Mouse (Mus musculus): Measurements from ENCODE around the gene Tex9. TPM values are rescaled to one million over a fixed set of nuclear protein-coding genes. Genes with fewer than 3 reads are reported as not detected.

Tex9 gene
- polyA plus RNA-seq, 1 experiment: 14.1 TPM

- Histone ChIP-seq H3K4me1 (ENCODE audit: control insufficient read depth, insufficient read depth, low read length) (no peaks in the 10 kb centered on the region), H3K4me3 (ENCODE audit: insufficient read depth, low read length) (no peak overlapping the region), H3K27ac (ENCODE audit: insufficient read depth, low read length) (no peak overlapping the region)
- TF ChIP-seq CTCF (IDR thresholded peaks at IDR 0.05; ENCODE audit: extremely low read depth, insufficient read depth, low read length) (peak; percentile 100), POLR2A (IDR thresholded peaks at IDR 0.05; ENCODE audit: extremely low read depth, insufficient read depth, low read length) (no peak)
Observed at GRCm38 (mm10) chr9:72530237-72530636, 38.2 kb upstream of the Tex9 start.

GRCm38 (mm10) chr9:72526091-72526490, 34.1 kb upstream of the Tex9 start:
- no peak overlapping the region for H3K4me3 ChIP-seq (ENCODE audit: insufficient read depth, low read length)
- H3K27ac ChIP-seq (ENCODE audit: insufficient read depth, low read length): no peak overlapping the region
- H3K4me1 ChIP-seq (ENCODE audit: control insufficient read depth, insufficient read depth, low read length): no peaks in the 10 kb centered on the region
- TF ChIP-seq CTCF (IDR thresholded peaks at IDR 0.05; ENCODE audit: extremely low read depth, insufficient read depth, low read length): no peak
- TF ChIP-seq POLR2A (IDR thresholded peaks at IDR 0.05; ENCODE audit: extremely low read depth, insufficient read depth, low read length): no peak

DNA sequence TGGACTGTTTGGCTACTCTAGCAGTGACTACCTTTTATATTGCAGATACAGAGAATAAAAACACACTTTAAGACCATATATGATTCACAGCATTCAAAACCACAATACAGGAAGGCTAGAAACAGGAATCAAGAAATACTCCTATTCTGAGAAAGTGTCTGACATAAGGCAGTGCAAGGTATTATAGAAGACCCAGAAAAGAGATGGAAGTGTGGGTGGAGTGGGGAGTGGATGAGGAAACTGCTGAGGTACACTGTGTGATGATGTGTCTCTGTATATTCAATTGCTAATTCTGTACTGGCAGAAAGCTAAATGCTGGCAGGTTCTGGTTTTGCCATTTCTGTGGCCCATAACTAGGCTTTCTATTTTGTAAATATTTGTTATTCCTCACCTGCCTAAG, 28.8 kb upstream of the Tex9 start:
- Histone ChIP-seq H3K4me1 (ENCODE audit: control insufficient read depth, insufficient read depth, low read length) (no peaks in the 10 kb centered on the region), H3K4me3 (ENCODE audit: insufficient read depth, low read length) (no peak overlapping the region), H3K27ac (ENCODE audit: insufficient read depth, low read length) (no peak overlapping the region)
- TF ChIP-seq POLR2A (IDR thresholded peaks at IDR 0.05; ENCODE audit: extremely low read depth, insufficient read depth, low read length) (no peak), CTCF (IDR thresholded peaks at IDR 0.05; ENCODE audit: extremely low read depth, insufficient read depth, low read length) (no peak)

DNA sequence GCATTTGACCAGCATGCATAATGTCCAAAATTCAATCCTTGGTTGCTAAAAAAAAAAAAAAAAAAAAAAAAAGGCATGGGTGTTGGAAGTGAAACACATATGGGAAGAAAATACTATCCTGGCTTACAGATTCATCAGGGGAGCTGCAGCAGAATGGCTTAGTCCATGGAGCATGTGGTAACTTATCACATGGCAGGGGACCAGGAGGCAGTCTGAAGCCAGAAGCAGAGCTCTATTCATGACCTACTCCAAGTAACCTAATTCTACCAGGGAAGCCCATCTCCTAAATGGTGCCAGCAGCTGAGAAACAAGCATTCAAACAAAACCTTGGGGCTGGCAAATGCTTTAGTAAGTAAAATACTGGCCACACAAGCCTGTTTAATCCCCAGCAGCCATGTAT, 27.2 kb upstream of the Tex9 start:
- no peak overlapping the region for H3K27ac ChIP-seq (ENCODE audit: insufficient read depth, low read length)
- no peak for TF ChIP-seq POLR2A (IDR thresholded peaks at IDR 0.05; ENCODE audit: extremely low read depth, insufficient read depth, low read length)
- TF ChIP-seq CTCF (IDR thresholded peaks at IDR 0.05; ENCODE audit: extremely low read depth, insufficient read depth, low read length): no peak
- no peak overlapping the region for H3K4me3 ChIP-seq (ENCODE audit: insufficient read depth, low read length)
- H3K4me1 ChIP-seq (ENCODE audit: control insufficient read depth, insufficient read depth, low read length): no peaks in the 10 kb centered on the region

DNA sequence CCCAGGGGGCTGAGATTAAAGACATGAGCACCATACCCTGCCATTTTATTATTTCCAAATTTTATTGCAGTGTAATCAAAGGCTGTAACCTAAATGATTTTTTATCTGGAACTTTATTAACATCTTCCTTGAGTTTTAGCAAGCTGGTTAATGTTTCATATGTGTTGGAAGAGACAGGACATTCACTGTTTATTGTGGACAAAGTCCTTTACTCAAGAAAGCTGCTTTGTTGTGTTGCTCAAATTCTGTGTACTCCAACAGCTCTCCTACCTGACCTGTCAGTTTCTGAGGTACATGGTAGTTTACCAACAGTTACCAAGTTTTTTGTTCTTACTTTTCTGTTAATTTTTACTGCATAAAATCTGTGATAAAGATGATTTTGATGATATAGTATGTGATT, 23.4 kb upstream of the Tex9 start:
- Histone ChIP-seq H3K27ac (ENCODE audit: insufficient read depth, low read length) (no peak overlapping the region), H3K4me3 (ENCODE audit: insufficient read depth, low read length) (no peak overlapping the region), H3K4me1 (ENCODE audit: control insufficient read depth, insufficient read depth, low read length) (peaks cover 1% of the 10 kb centered on the region; the same call in 1 of the 2 replicates)
- no peak for TF ChIP-seq CTCF (IDR thresholded peaks at IDR 0.05; ENCODE audit: extremely low read depth, insufficient read depth, low read length)
- TF ChIP-seq POLR2A (IDR thresholded peaks at IDR 0.05; ENCODE audit: extremely low read depth, insufficient read depth, low read length): no peak

GRCm38 (mm10) chr9:72512229-72512981, 20.4 kb upstream of the Tex9 start:
- H3K4me1 ChIP-seq (ENCODE audit: control insufficient read depth, insufficient read depth, low read length): peaks cover 1% of the 10 kb centered on the region; the same call in 1 of the 2 replicates
- no peak overlapping the region for H3K4me3 ChIP-seq (ENCODE audit: insufficient read depth, low read length)
- no peak for TF ChIP-seq POLR2A (IDR thresholded peaks at IDR 0.05; ENCODE audit: extremely low read depth, insufficient read depth, low read length)
- no peak for TF ChIP-seq CTCF (IDR thresholded peaks at IDR 0.05; ENCODE audit: extremely low read depth, insufficient read depth, low read length)
- H3K27ac ChIP-seq (ENCODE audit: insufficient read depth, low read length): no peak overlapping the region

GRCm38 (mm10) chr9:72497171-72497570, 5.2 kb upstream of the Tex9 start:
- H3K4me1 ChIP-seq (ENCODE audit: control insufficient read depth, insufficient read depth, low read length): no peaks in the 10 kb centered on the region
- H3K4me3 ChIP-seq (ENCODE audit: insufficient read depth, low read length): no peak overlapping the region
- no peak overlapping the region for H3K27ac ChIP-seq (ENCODE audit: insufficient read depth, low read length)
- no peak for TF ChIP-seq CTCF (IDR thresholded peaks at IDR 0.05; ENCODE audit: extremely low read depth, insufficient read depth, low read length)
- no peak for TF ChIP-seq POLR2A (IDR thresholded peaks at IDR 0.05; ENCODE audit: extremely low read depth, insufficient read depth, low read length)

GRCm38 (mm10) chr9:72496691-72497090, 4.7 kb upstream of the Tex9 start:
- Histone ChIP-seq H3K4me1 (ENCODE audit: control insufficient read depth, insufficient read depth, low read length) (no peaks in the 10 kb centered on the region), H3K4me3 (ENCODE audit: insufficient read depth, low read length) (no peak overlapping the region), H3K27ac (ENCODE audit: insufficient read depth, low read length) (no peak overlapping the region)
- TF ChIP-seq POLR2A (IDR thresholded peaks at IDR 0.05; ENCODE audit: extremely low read depth, insufficient read depth, low read length): no peak
- no peak for TF ChIP-seq CTCF (IDR thresholded peaks at IDR 0.05; ENCODE audit: extremely low read depth, insufficient read depth, low read length)

DNA sequence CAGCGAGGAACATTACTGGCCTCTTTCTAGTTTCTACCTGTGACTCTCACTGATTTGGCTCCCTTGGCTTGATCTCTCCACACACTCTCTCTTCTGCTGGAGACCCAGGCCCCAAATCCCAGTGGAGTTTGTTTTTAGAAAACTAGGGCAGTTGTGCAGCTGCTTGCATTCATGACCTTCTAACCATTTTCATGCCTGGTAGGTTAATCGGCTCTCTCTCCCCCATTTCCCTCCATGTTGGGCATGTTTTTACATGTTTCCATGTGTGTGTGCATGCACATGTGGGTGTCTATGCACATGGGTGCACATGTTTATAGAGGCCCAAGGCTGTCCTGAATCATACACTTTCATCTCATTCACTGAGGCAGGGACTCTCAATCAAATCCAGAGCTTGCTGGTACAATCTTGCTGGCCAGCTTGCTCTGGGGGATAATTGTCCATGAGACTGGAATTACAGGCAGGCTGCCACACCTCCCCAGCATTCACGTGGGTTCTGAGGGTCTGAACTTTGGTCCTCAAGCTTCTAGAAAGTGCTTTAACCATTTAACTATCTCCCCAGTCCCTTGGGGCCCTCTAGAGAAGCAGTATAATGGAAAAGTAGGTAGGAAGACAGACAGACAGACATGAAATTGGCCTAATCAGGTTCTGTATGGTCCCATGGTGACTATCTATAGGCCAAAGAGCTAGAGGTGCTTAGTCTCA, 2.1 kb upstream of the Tex9 start:
- no peak for TF ChIP-seq POLR2A (IDR thresholded peaks at IDR 0.05; ENCODE audit: extremely low read depth, insufficient read depth, low read length)
- TF ChIP-seq CTCF (IDR thresholded peaks at IDR 0.05; ENCODE audit: extremely low read depth, insufficient read depth, low read length): no peak
- no peak overlapping the region for H3K4me3 ChIP-seq (ENCODE audit: insufficient read depth, low read length)
- peaks cover 2% of the 10 kb centered on the region for H3K4me1 ChIP-seq (ENCODE audit: control insufficient read depth, insufficient read depth, low read length)
- no peak overlapping the region for H3K27ac ChIP-seq (ENCODE audit: insufficient read depth, low read length)

- no peak overlapping the region for H3K4me3 ChIP-seq (ENCODE audit: insufficient read depth, low read length)
- peaks cover 2% of the 10 kb centered on the region for H3K4me1 ChIP-seq (ENCODE audit: control insufficient read depth, insufficient read depth, low read length)
- H3K27ac ChIP-seq (ENCODE audit: insufficient read depth, low read length): no peak overlapping the region
- TF ChIP-seq CTCF (IDR thresholded peaks at IDR 0.05; ENCODE audit: extremely low read depth, insufficient read depth, low read length) (no peak), POLR2A (IDR thresholded peaks at IDR 0.05; ENCODE audit: extremely low read depth, insufficient read depth, low read length) (no peak)
Observed at GRCm38 (mm10) chr9:72493465-72493864, 1.5 kb upstream of the Tex9 start.
